Mouse (Mus musculus): ENCODE measurements around the gene Poc1b.
"Not testable (repeated sequence)": the region's sequence is repeated elsewhere in the genome, so short reads cannot be mapped to it uniquely, and the experiment has no call there.

DNA sequence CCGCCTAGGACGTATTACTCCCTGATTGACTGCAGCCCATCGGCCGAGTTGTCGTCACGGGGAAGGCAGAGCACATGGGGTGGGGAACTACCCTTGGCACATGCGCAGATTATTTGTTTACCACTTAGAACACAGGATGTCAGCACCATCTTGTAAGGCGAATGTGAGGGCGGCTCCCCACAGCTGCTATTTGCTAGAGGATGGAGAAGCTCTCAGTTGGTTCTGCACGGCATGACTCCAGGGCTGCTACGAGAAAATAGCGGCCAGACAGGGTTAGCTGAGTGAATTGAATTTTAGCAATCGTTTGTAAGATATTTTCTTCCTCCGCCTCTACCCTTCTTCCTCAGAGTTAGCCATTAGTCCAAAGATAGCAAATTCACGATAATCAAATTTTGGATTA lies 109.7 kb downstream of the Poc1b start:
- not testable (repeated sequence) for TF ChIP-seq MYOG (IDR thresholded peaks at IDR 0.05; ENCODE audit: control insufficient read depth in 1 of 3, insufficient read depth in 1 of 3, insufficient read length in 2 of 3, low read depth in 2 of 3); POLR2A (IDR thresholded peaks at IDR 0.05; ENCODE audit: insufficient read length, low read depth); MAX (IDR thresholded peaks at IDR 0.05; ENCODE audit: low read depth); USF1 (IDR thresholded peaks at IDR 0.05; ENCODE audit: low read depth); REST (IDR thresholded peaks at IDR 0.05; ENCODE audit: insufficient read depth, insufficient read length); CEBPB (IDR thresholded peaks at IDR 0.05; ENCODE audit: insufficient read depth, poor library complexity, severe bottlenecking); MYOD1 (IDR thresholded peaks at IDR 0.05; ENCODE audit: control insufficient read depth in 1 of 3, insufficient read length in 2 of 3, low read depth in 2 of 3); POLR2AphosphoS2 (IDR thresholded peaks at IDR 0.05; ENCODE audit: insufficient read length, low read depth); TCF12 (IDR thresholded peaks at IDR 0.05; ENCODE audit: insufficient read depth, poor library complexity, severe bottlenecking); E2F4 (IDR thresholded peaks at IDR 0.05; ENCODE audit: insufficient read depth)

All from myocyte (in vitro differentiated cells).